Mouse (Mus musculus) liver, adult 2 months (tissue): Measurements from ENCODE around the gene Fntb.

Experiments used
- CTCF ChIP-seq: fragments of 200-500 bp; IDR thresholded peaks from 2 replicates; pipeline ENCODE4 v1.5.1; 2011; ENCODE audit warnings: low read depth, low read length, control low read depth
- POLR2A ChIP-seq: fragments of 200-500 bp; IDR thresholded peaks from 2 replicates; pipeline ENCODE4 v1.6.1; 2011; ENCODE audit warnings: low read length, control low read depth; ENCODE audit not compliant: insufficient read depth; ENCODE audit errors: extremely low read depth

GRCm38 (mm10) chr12:76765354-76765851 lies at the start of gene Fntb, which contains the start of gene Churc1:
- no peak for TF ChIP-seq CTCF
- 0 out of 2 replicates have a peak, but pooled peaks have one; percentile 33 for TF ChIP-seq POLR2A
